ENCODE assay signal across 11 mouse cellular contexts in the genomic region with DNA sequence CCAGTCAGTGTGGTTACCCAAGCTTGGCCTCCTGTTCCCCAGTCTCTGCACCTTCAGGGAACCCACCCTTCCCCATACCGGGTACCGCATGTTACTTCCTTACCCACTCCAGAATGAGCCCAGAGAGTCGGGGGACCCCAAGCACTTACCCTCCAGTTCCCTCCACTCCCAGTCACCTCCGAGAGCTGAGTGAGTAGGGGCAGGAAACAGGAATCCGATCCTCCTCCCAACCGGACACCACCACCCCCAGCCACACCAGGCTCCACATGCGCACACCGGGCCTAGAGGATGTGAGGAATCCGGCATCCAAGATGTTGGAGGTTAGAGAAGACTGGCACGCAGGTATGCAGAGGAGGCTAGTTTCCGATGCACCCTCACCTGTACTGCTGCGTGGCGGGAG. TPM values are rescaled to one million over a fixed set of nuclear protein-coding genes. Genes with fewer than 3 reads are reported as not detected.
DNase-seq lines count a peak whose midpoint lies in the region; ATAC-seq and TF ChIP-seq lines count a peak whose summit lies in the region.
"Had no signal": no experiment of that assay in that cellular context is flagged by ENCODE, and none has a peak within 500 bp of the region (broad histone marks: within the 10 kb centered on the region; RNA-seq: fewer than 3 reads in every experiment).

No protein-coding gene starts in this region.

- H3K4me2 ChIP-seq in heart, embryonic 12.5 days, result peak overlapping the region; percentile 76
- peak overlapping the region; percentile 21; the same call in 1 of the 2 replicates for H3K4me2 ChIP-seq in neural tube, embryonic 13.5 days

- TF ChIP-seq POLR2A in kidney, adult 2 months (IDR thresholded peaks at IDR 0.05; ENCODE audit: low read depth, low read length), result no peak

- H3K27me3 ChIP-seq in kidney, adult 2 months (replicated peaks; ENCODE audit: control insufficient read depth, insufficient read depth, low read length), result no peaks in the 10 kb centered on the region
- peaks cover 40% of the 10 kb centered on the region for H3K27me3 ChIP-seq in heart, embryonic 12.5 days (replicated peaks)
- H3K27me3 ChIP-seq in neural tube, embryonic 13.5 days, result peaks cover 55% of the 10 kb centered on the region

- 44% methylated on average over 13 of the region's 13 CpGs for WGBS in kidney, adult 2 months
- 27% methylated on average over 13 of the region's 13 CpGs for WGBS in heart, embryonic 12.5 days
- WGBS in neural tube, embryonic 13.5 days, result 31% methylated on average over 13 of the region's 13 CpGs

- no peaks in the 10 kb centered on the region for H3K4me1 ChIP-seq in kidney, adult 2 months (ENCODE audit: control insufficient read depth, insufficient read depth, low read length)
- peaks cover 33% of the 10 kb centered on the region for H3K4me1 ChIP-seq in heart, embryonic 12.5 days (replicated peaks)
- peaks cover 17% of the 10 kb centered on the region for H3K4me1 ChIP-seq in neural tube, embryonic 13.5 days (replicated peaks)

- H3K36me3 ChIP-seq in kidney, adult 2 months (ENCODE audit: control insufficient read depth, insufficient read depth, low read length), result no peaks in the 10 kb centered on the region
- no peaks in the 10 kb centered on the region for H3K36me3 ChIP-seq in heart, embryonic 12.5 days
- H3K36me3 ChIP-seq in neural tube, embryonic 13.5 days, result no peaks in the 10 kb centered on the region
- H3K36me3 ChIP-seq: G1E had no signal

- ATAC-seq in heart, embryonic 12.5 days (ENCODE audit: insufficient number of reproducible peaks, low FRiP score), result peak; percentile 68; the same call in 1 of the 2 replicates
- ATAC-seq in neural tube, embryonic 13.5 days (ENCODE audit: low read depth), result no peak

- H3K9ac ChIP-seq in heart, embryonic 12.5 days, result peak overlapping the region; percentile 42
- 0 out of 2 replicates have a peak overlapping the region, but pooled peaks have one; percentile 38 for H3K9ac ChIP-seq in neural tube, embryonic 13.5 days

- peak overlapping the region; percentile 61 for H3K27ac ChIP-seq in kidney, adult 2 months (ENCODE audit: insufficient read depth, low read depth, low read length)
- H3K27ac ChIP-seq in heart, embryonic 12.5 days (ENCODE audit: poor library complexity, severe bottlenecking), result peak overlapping the region; percentile 79
- H3K27ac ChIP-seq in neural tube, embryonic 13.5 days (replicated peaks), result 0 out of 2 replicates have a peak overlapping the region, but pooled peaks have one; percentile 9

- no peak for TF ChIP-seq CTCF in kidney, adult 2 months (conservative IDR thresholded peaks at IDR 0.05; ENCODE audit: insufficient read depth, insufficient read length, low read depth, low read length)

- no peaks in the 10 kb centered on the region for H3K9me3 ChIP-seq in heart, embryonic 12.5 days (replicated peaks)
- no peaks in the 10 kb centered on the region for H3K9me3 ChIP-seq in neural tube, embryonic 13.5 days
- H3K9me3 ChIP-seq: G1E had no signal

- DNase-seq in kidney, adult 2 months, result peak; percentile 60
- no peak for DNase-seq in kidney, adult 8-10 months
- peak; percentile 63 for DNase-seq in kidney, postnatal 14 days
- DNase-seq in embryo, embryonic 9.5 days (ENCODE audit: extremely low spot score), result no peak
- DNase-seq in cerebellum, adult 11 months, result no peak
- no peak for DNase-seq in c-Kit-positive CD71-positive TER-119-positive erythroid progenitor cells, embryonic 14.5 days (ENCODE audit: low spot score)

- H3K4me3 ChIP-seq in kidney, adult 2 months (ENCODE audit: insufficient read depth, low read depth, low read length), result peak overlapping the region; percentile 76
- H3K4me3 ChIP-seq in heart, embryonic 12.5 days, result peak overlapping the region; percentile 44
- H3K4me3 ChIP-seq in neural tube, embryonic 13.5 days, result peak overlapping the region; percentile 15
- H3K4me3 ChIP-seq: erythroblast, embryonic 14.5 days; myocyte had no signal

RNA-seq across cellular contexts. Expression of gene Arhgef15, which starts 0.6 kb away (rescaled TPM):
- 38.2 and 44.7 TPM in 2 replicates for polyA plus RNA-seq in kidney, adult 2 months (2012; rRNA removed)
- polyA plus RNA-seq in heart, embryonic 12.5 days (2016; fragmentation: Nextera tagmentation; extraction: Ambion mirVana), result 13.3 TPM in 2 replicates
- 14.4 and 14.8 TPM in 2 replicates for polyA plus RNA-seq in neural tube, embryonic 13.5 days (2015; fragmentation: Nextera tagmentation; extraction: Ambion mirVana)
- polyA plus RNA-seq: erythroblast, embryonic 14.5 days; G1E had no signal

RNA-seq across cellular contexts. Expression of gene Slc25a35, which starts 11.2 kb away (rescaled TPM):
- 38.9 and 46.2 TPM in 2 replicates for polyA plus RNA-seq in kidney, adult 2 months (2012; rRNA removed)
- 1.4 and 2.2 TPM in 2 replicates for polyA plus RNA-seq in heart, embryonic 12.5 days (2016; fragmentation: Nextera tagmentation; extraction: Ambion mirVana)
- polyA plus RNA-seq in neural tube, embryonic 13.5 days (2015; fragmentation: Nextera tagmentation; extraction: Ambion mirVana), result 2.0 and 2.5 TPM in 2 replicates
- polyA plus RNA-seq: erythroblast, embryonic 14.5 days had no signal

RNA-seq across cellular contexts. Expression of gene Rangrf, which starts 18.3 kb away (rescaled TPM):
- 43.0 and 43.9 TPM in 2 replicates for polyA plus RNA-seq in kidney, adult 2 months (2012; rRNA removed)
- polyA plus RNA-seq in heart, embryonic 12.5 days (2016; fragmentation: Nextera tagmentation; extraction: Ambion mirVana), result 64.3 and 67.5 TPM in 2 replicates
- 27.6 and 33.7 TPM in 2 replicates for polyA plus RNA-seq in neural tube, embryonic 13.5 days (2015; fragmentation: Nextera tagmentation; extraction: Ambion mirVana)

RNA-seq across cellular contexts. Expression of gene Odf4, which starts 29.8 kb away (rescaled TPM):
- 0.33 and 0.46 TPM in 2 replicates for polyA plus RNA-seq in kidney, adult 2 months (2012; rRNA removed)
- polyA plus RNA-seq in heart, embryonic 12.5 days (2016; fragmentation: Nextera tagmentation; extraction: Ambion mirVana), result not detected in 2 replicates
- 0.40 TPM in 1 of 2 replicates, not detected in the other for polyA plus RNA-seq in neural tube, embryonic 13.5 days (2015; fragmentation: Nextera tagmentation; extraction: Ambion mirVana)
- polyA plus RNA-seq: erythroblast, embryonic 14.5 days; G1E; myocyte had no signal

RNA-seq across cellular contexts. Expression of gene Pfas, which starts 51.6 kb away (rescaled TPM):
- 17.2 and 18.4 TPM in 2 replicates for polyA plus RNA-seq in kidney, adult 2 months (2012; rRNA removed)
- polyA plus RNA-seq in heart, embryonic 12.5 days (2016; fragmentation: Nextera tagmentation; extraction: Ambion mirVana), result 20.7 and 21.5 TPM in 2 replicates
- polyA plus RNA-seq in neural tube, embryonic 13.5 days (2015; fragmentation: Nextera tagmentation; extraction: Ambion mirVana), result 19.1 and 21.9 TPM in 2 replicates

Comparison
In these comparisons a context has a peak if more than half of its experiments do, and no peak if none do; other contexts are left out.
1. DNase-seq: peak in kidney, adult 2 months (single experiment) and kidney, postnatal 14 days (single experiment); none in kidney, adult 8-10 months (0 of 2), embryo, embryonic 9.5 days (single experiment), cerebellum, adult 11 months (single experiment) and c-Kit-positive CD71-positive TER-119-positive erythroid progenitor cells, embryonic 14.5 days (single experiment).
2. H3K27ac ChIP-seq: peak in every context shown above with its lines; median percentile 79 in heart, embryonic 12.5 days; 61 in kidney, adult 2 months; 9 in neural tube, embryonic 13.5 days.
3. H3K4me3 ChIP-seq: peak in every context shown above with its lines; median percentile 76 in kidney, adult 2 months; 44 in heart, embryonic 12.5 days; 15 in neural tube, embryonic 13.5 days.
4. RNA of gene Slc25a35, which starts 11.2 kb away (polyA plus RNA-seq): 38.9 to 46.2 TPM in kidney, adult 2 months; 1.4 to 2.2 TPM in heart, embryonic 12.5 days and 2.0 to 2.5 TPM in neural tube, embryonic 13.5 days; every median in the first group is over 10 times any median in the second.